Mouse (Mus musculus): ENCODE results near the gene Dcst1. TPM values are rescaled to one million over a fixed set of nuclear protein-coding genes. Genes with fewer than 3 reads are reported as not detected.

Gene Dcst1
- total RNA-seq, 2 experiments from 2014 or later: not detected

- no peak for ATAC-seq (replicated peaks; ENCODE audit: poor library complexity)
These were observed 48.9 kb downstream of the Dcst1 start for GRCm38 (mm10) chr3:89315930-89316831.

GRCm38 (mm10) chr3:89315195-89315929 is 49.7 kb downstream of the Dcst1 start:
- peak; percentile 59 for ATAC-seq (replicated peaks; ENCODE audit: poor library complexity)

GRCm38 (mm10) chr3:89314791-89315190 is 50.3 kb downstream of the Dcst1 start:
- no peak for ATAC-seq (replicated peaks; ENCODE audit: poor library complexity)

GRCm38 (mm10) chr3:89314340-89314739 is 50.7 kb downstream of the Dcst1 start:
- ATAC-seq (replicated peaks; ENCODE audit: poor library complexity): no peak

- ATAC-seq (replicated peaks; ENCODE audit: poor library complexity): peak; percentile 94
These were observed 57.0 kb downstream of the Dcst1 start for GRCm38 (mm10) chr3:89308089-89308488.

- no peak for ATAC-seq (replicated peaks; ENCODE audit: poor library complexity)
These were observed 59.3 kb downstream of the Dcst1 start for GRCm38 (mm10) chr3:89305551-89306325.

GRCm38 (mm10) chr3:89305105-89305504 is 59.9 kb downstream of the Dcst1 start:
- no peak for ATAC-seq (replicated peaks; ENCODE audit: poor library complexity)

GRCm38 (mm10) chr3:89304440-89304839 is 60.6 kb downstream of the Dcst1 start:
- ATAC-seq (replicated peaks; ENCODE audit: poor library complexity): no peak

GRCm38 (mm10) chr3:89300514-89300913 is 64.5 kb downstream of the Dcst1 start:
- no peak for ATAC-seq (replicated peaks; ENCODE audit: poor library complexity)

Other genes starting within 250 kb of the Dcst1 start
- gene Pklr, start 229.1 kb downstream of the Dcst1 start, total RNA-seq (2015): 8.0 and 12.1 TPM in 2 replicates
- gene Pklr, start 229.1 kb downstream of the Dcst1 start, total RNA-seq (2017): 9.6 and 16.7 TPM in 2 replicates
- 0.24 and 0.42 TPM in 2 replicates for gene Hcn3, start 205.1 kb downstream of the Dcst1 start, total RNA-seq (2015)
- 0.27 and 0.67 TPM in 2 replicates for gene Hcn3, start 205.1 kb downstream of the Dcst1 start, total RNA-seq (2017)
- 51.1 and 53.8 TPM in 2 replicates for gene Clk2, start 200.5 kb downstream of the Dcst1 start, total RNA-seq (2015)
- gene Clk2, start 200.5 kb downstream of the Dcst1 start, total RNA-seq (2017): 69.3 and 75.9 TPM in 2 replicates
- 92.5 and 93.9 TPM in 2 replicates for gene Scamp3, start 187.8 kb downstream of the Dcst1 start, total RNA-seq (2015)
- 33.4 and 37.2 TPM in 2 replicates for gene Scamp3, start 187.8 kb downstream of the Dcst1 start, total RNA-seq (2017)
- gene Fam189b, start 182.1 kb downstream of the Dcst1 start, total RNA-seq (2015): 14.3 and 18.0 TPM in 2 replicates
- gene Fam189b, start 182.1 kb downstream of the Dcst1 start, total RNA-seq (2017): 2.3 and 5.2 TPM in 2 replicates
- 52.8 and 60.0 TPM in 2 replicates for gene Gba, start 162.3 kb downstream of the Dcst1 start, total RNA-seq (2015)
- gene Gba, start 162.3 kb downstream of the Dcst1 start, total RNA-seq (2017): 51.4 and 55.8 TPM in 2 replicates
- gene Thbs3, start 150.1 kb downstream of the Dcst1 start, total RNA-seq (2015): not detected in 2 replicates
- 0.42 TPM in 1 of 2 replicates, not detected in the other for gene Thbs3, start 150.1 kb downstream of the Dcst1 start, total RNA-seq (2017)
- gene Mtx1, start 138.2 kb downstream of the Dcst1 start, total RNA-seq (2015): 70.4 and 95.6 TPM in 2 replicates
- 66.1 and 95.2 TPM in 2 replicates for gene Mtx1, start 138.2 kb downstream of the Dcst1 start, total RNA-seq (2017)
- gene Muc1, start 136.2 kb downstream of the Dcst1 start, total RNA-seq (2015): 0.44 TPM in 1 of 2 replicates, not detected in the other
- gene Muc1, start 136.2 kb downstream of the Dcst1 start, total RNA-seq (2017): not detected in 2 replicates
- gene Krtcap2, start 119.3 kb downstream of the Dcst1 start, total RNA-seq (2015): 284 and 290 TPM in 2 replicates
- 294 and 304 TPM in 2 replicates for gene Krtcap2, start 119.3 kb downstream of the Dcst1 start, total RNA-seq (2017)
- gene Trim46, start 118.9 kb downstream of the Dcst1 start, total RNA-seq (2015): 1.2 and 1.5 TPM in 2 replicates
- 0.12 and 0.91 TPM in 2 replicates for gene Trim46, start 118.9 kb downstream of the Dcst1 start, total RNA-seq (2017)
- 84.4 and 101 TPM in 2 replicates for gene Dpm3, start 105.9 kb downstream of the Dcst1 start, total RNA-seq (2015)
- gene Dpm3, start 105.9 kb downstream of the Dcst1 start, total RNA-seq (2017): 80.4 and 135 TPM in 2 replicates
- 70.1 and 72.0 TPM in 2 replicates for gene Slc50a1, start 94.7 kb downstream of the Dcst1 start, total RNA-seq (2015)
- 49.4 and 65.0 TPM in 2 replicates for gene Slc50a1, start 94.7 kb downstream of the Dcst1 start, total RNA-seq (2017)
- 0.62 TPM in 1 of 2 replicates, not detected in the other for gene Efna1, start 84.1 kb downstream of the Dcst1 start, total RNA-seq (2015)
- 0.17 TPM in 1 of 2 replicates, not detected in the other for gene Efna1, start 84.1 kb downstream of the Dcst1 start, total RNA-seq (2017)
- not detected in 2 replicates for gene Efna3, start 42.3 kb downstream of the Dcst1 start, total RNA-seq (2015)
- gene Efna3, start 42.3 kb downstream of the Dcst1 start, total RNA-seq (2017): not detected in 2 replicates
- 0.17 and 0.64 TPM in 2 replicates for gene Efna4, start 27.2 kb downstream of the Dcst1 start, total RNA-seq (2015)
- 0.27 TPM in 1 of 2 replicates, not detected in the other for gene Efna4, start 27.2 kb downstream of the Dcst1 start, total RNA-seq (2017)
- gene Adam15, start 15.3 kb downstream of the Dcst1 start, total RNA-seq (2015): 35.8 and 53.0 TPM in 2 replicates
- 38.7 and 49.8 TPM in 2 replicates for gene Adam15, start 15.3 kb downstream of the Dcst1 start, total RNA-seq (2017)
- not detected in 2 replicates for gene Dcst2, start 3.3 kb downstream of the Dcst1 start, total RNA-seq (2015)
- not detected in 2 replicates for gene Dcst2, start 3.3 kb downstream of the Dcst1 start, total RNA-seq (2017)
- gene Zbtb7b, start 29.5 kb upstream of the Dcst1 start, total RNA-seq (2015): 3.8 and 5.7 TPM in 2 replicates
- gene Zbtb7b, start 29.5 kb upstream of the Dcst1 start, total RNA-seq (2017): 9.1 and 17.4 TPM in 2 replicates
- 1.5 and 2.7 TPM in 2 replicates for gene Lenep, start 37.5 kb upstream of the Dcst1 start, total RNA-seq (2015)
- gene Lenep, start 37.5 kb upstream of the Dcst1 start, total RNA-seq (2017): 0.21 and 2.6 TPM in 2 replicates
- 9.4 and 11.3 TPM in 2 replicates for gene Flad1, start 46.6 kb upstream of the Dcst1 start, total RNA-seq (2015)
- 12.5 and 18.7 TPM in 2 replicates for gene Flad1, start 46.6 kb upstream of the Dcst1 start, total RNA-seq (2017)
- 268 TPM in 2 replicates for gene Cks1b, start 53.1 kb upstream of the Dcst1 start, total RNA-seq (2015)
- gene Cks1b, start 53.1 kb upstream of the Dcst1 start, total RNA-seq (2017): 171 and 192 TPM in 2 replicates
- gene Shc1, start 53.2 kb upstream of the Dcst1 start, total RNA-seq (2015): 41.4 and 42.8 TPM in 2 replicates
- gene Shc1, start 53.2 kb upstream of the Dcst1 start, total RNA-seq (2017): 49.6 and 52.8 TPM in 2 replicates
- 18.9 and 25.2 TPM in 2 replicates for gene Pygo2, start 65.0 kb upstream of the Dcst1 start, total RNA-seq (2015)
- 11.8 and 12.8 TPM in 2 replicates for gene Pygo2, start 65.0 kb upstream of the Dcst1 start, total RNA-seq (2017)
- 5.2 and 6.1 TPM in 2 replicates for gene Pbxip1, start 71.5 kb upstream of the Dcst1 start, total RNA-seq (2015)
- 13.4 and 15.0 TPM in 2 replicates for gene Pbxip1, start 71.5 kb upstream of the Dcst1 start, total RNA-seq (2017)
- 14.7 and 14.8 TPM in 2 replicates for gene Pmvk, start 89.3 kb upstream of the Dcst1 start, total RNA-seq (2015)
- 18.8 and 25.3 TPM in 2 replicates for gene Pmvk, start 89.3 kb upstream of the Dcst1 start, total RNA-seq (2017)
- not detected in 2 replicates for gene Kcnn3, start 154.9 kb upstream of the Dcst1 start, total RNA-seq (2015)
- 0.03 TPM in 1 of 2 replicates, not detected in the other for gene Kcnn3, start 154.9 kb upstream of the Dcst1 start, total RNA-seq (2017)